Mouse (Mus musculus): ENCODE results near the gene Spsb2.
"Not testable (repeated sequence)": the region's sequence is repeated elsewhere in the genome, so short reads cannot be mapped to it uniquely, and the experiment has no call there.

Spsb2 gene

GRCm38 (mm10) chr6:124817971-124818370 lies 9.5 kb downstream of the Spsb2 start:
- no peak for DNase-seq

- DNase-seq = no peak
Measured at GRCm38 (mm10) chr6:124820891-124821290, 12.4 kb downstream of the Spsb2 start.

- DNase-seq = no peak
Measured at GRCm38 (mm10) chr6:124822049-124822448, 13.6 kb downstream of the Spsb2 start.

- DNase-seq = peak; percentile 49
Measured at GRCm38 (mm10) chr6:124828101-124828592, 19.7 kb downstream of the Spsb2 start.

GRCm38 (mm10) chr6:124828868-124829798 lies 20.7 kb downstream of the Spsb2 start, which contains the start of the genes Usp5 and Cdca3:
Usp5 (minus strand) TSS chr6:124829484.
Cdca3 (plus strand) TSS chr6:124829547.
- peak; percentile 96 for DNase-seq

GRCm38 (mm10) chr6:124829799-124830700 lies 21.6 kb downstream of the Spsb2 start:
- DNase-seq = peak; percentile 90

GRCm38 (mm10) chr6:124831199-124831598 lies 22.7 kb downstream of the Spsb2 start:
- DNase-seq = not testable (repeated sequence)

- no peak for DNase-seq
Measured at GRCm38 (mm10) chr6:124831649-124832048, 23.2 kb downstream of the Spsb2 start.

- DNase-seq = no peak
Measured at GRCm38 (mm10) chr6:124834512-124835081, 26.1 kb downstream of the Spsb2 start.

GRCm38 (mm10) chr6:124835531-124835930 lies 27.1 kb downstream of the Spsb2 start:
- no peak for DNase-seq

GRCm38 (mm10) chr6:124836411-124836810 lies 27.9 kb downstream of the Spsb2 start:
- no peak for DNase-seq

GRCm38 (mm10) chr6:124839805-124840204 lies 31.3 kb downstream of the Spsb2 start:
- no peak for DNase-seq

GRCm38 (mm10) chr6:124840241-124841167 lies 32.0 kb downstream of the Spsb2 start, which contains the start of gene Gnb3:
Gnb3 (minus strand) TSS chr6:124840275.
- DNase-seq = no peak

GRCm38 (mm10) chr6:124847305-124847704 lies 38.8 kb downstream of the Spsb2 start:
- DNase-seq = peak; percentile 97

- DNase-seq = no peak
Measured at GRCm38 (mm10) chr6:124850535-124850934, 42.1 kb downstream of the Spsb2 start.

- DNase-seq = no peak
Measured at GRCm38 (mm10) chr6:124854647-124855046, 46.2 kb downstream of the Spsb2 start.

GRCm38 (mm10) chr6:124856321-124856720 lies 47.9 kb downstream of the Spsb2 start:
- DNase-seq = no peak

GRCm38 (mm10) chr6:124856916-124857839 lies 48.7 kb downstream of the Spsb2 start, which contains the start of gene P3h3:
P3h3 (minus strand) TSS chr6:124857752.
- DNase-seq = peak; percentile 86

GRCm38 (mm10) chr6:124857840-124858530 lies 49.5 kb downstream of the Spsb2 start:
- peak; percentile 38 for DNase-seq
